Mouse (Mus musculus): Measurements from ENCODE around the gene Adcy3.

Gene Adcy3

DNA sequence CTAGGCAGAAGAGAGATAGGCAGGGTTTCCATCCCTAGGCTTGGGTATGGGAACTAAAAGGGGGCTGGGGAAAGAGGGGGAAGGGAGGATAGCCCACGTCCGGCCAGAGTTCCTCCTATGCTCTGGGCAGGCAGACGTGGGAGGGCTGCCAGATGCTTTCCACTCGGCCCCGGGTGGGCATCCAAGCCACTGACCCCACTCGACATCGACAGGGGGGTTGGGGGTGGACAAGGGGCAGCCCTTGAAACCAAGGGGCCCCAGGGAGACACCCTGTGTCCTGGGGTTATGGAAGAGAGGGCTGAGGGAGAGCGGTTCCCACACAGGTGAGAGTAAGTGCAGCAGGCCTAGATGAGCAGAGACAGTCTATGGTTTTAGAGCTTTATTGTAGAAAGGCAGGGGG, 107.4 kb downstream of the Adcy3 start:
- WGBS = 68% methylated on average over 8 of the region's 8 CpGs

DNA sequence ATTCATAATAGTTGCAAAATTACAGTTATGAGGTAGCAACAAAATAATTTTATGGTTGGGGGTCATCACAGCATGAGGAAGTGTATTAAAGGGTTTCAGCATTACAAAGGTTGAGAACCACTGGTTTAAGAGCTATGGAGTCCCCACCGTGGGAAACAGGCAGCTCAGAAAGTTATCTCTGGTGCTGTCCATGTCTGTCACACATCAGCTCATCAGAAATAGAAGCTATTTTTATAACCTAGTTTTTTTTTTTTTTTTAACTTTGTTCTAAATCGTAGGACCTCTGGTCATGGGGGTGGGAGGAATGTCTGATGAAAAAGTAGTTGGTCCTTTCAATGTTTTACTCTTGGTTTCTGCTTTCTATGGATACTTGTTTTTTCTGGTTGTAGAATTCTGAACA, 110.9 kb downstream of the Adcy3 start:
- WGBS = 66% methylated on average over 2 of the region's 2 CpGs

DNA sequence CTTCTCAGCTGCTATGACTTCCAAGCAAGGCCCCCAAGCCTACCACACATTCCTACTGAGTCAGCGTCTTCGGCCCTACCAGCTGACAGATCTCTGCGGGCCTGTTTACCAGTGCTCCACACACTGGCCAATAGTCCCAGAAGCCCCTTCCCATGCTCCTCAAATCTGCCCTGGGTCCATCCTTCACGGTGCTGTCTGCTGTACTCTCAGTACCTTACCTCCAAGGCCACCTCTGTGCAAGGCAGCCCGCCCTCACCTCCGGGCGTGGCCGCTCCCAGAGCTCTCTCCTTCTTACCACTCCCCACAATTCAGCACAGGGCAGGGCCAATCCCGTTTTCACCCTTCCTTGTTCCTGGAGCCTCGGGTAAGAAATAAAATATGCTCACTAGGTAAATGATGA, 112.8 kb downstream of the Adcy3 start:
- 89% methylated on average over 10 of the region's 10 CpGs for WGBS

GRCm38 (mm10) chr12:4249786-4250185, 116.9 kb downstream of the Adcy3 start:
- 72% methylated on average over 6 of the region's 6 CpGs for WGBS

- WGBS = 72% methylated on average over 16 of the region's 16 CpGs
Observed at GRCm38 (mm10) chr12:4252742-4253655, 120.1 kb downstream of the Adcy3 start.

Data from cerebral cortex, adult 2 months (tissue).